Mouse (Mus musculus) neural tube, embryonic 14.5 days (tissue): ENCODE measurements around the gene Iqcd. TPM values are rescaled to one million over a fixed set of nuclear protein-coding genes. Genes with fewer than 3 reads are reported as not detected.
A peak's percentile ranks its signal among the peaks of the same experiment; 100 is the strongest.

Experiments used
- ATAC-seq: fragments of 200-750 bp; cut with Nextera tagmentation; 2 replicates; pipeline ENCODE4 v1.8.0; 2017; ENCODE audit warnings: low read depth, mild to moderate bottlenecking, moderate TSS enrichment, moderate library complexity
- H3K27ac ChIP-seq: fragments of 300-500 bp; sonication (generic); 2 replicates; pipeline ENCODE4 v1.5.1; 2014; ENCODE audit warnings: low read depth, mild to moderate bottlenecking, control low read depth, low read length, moderate library complexity, mixed read lengths
- H3K27me3 ChIP-seq: fragments of 300-500 bp; sonication (generic); 2 replicates; pipeline ENCODE4 v1.6.1; 2014; ENCODE audit warnings: low read length; ENCODE audit not compliant: control insufficient read depth, insufficient read depth
- H3K36me3 ChIP-seq: fragments of 300-500 bp; sonication (generic); 2 replicates; pipeline ENCODE4 v1.6.1; 2014; ENCODE audit warnings: low read length, mixed read lengths; ENCODE audit not compliant: control insufficient read depth, insufficient read depth
- H3K4me1 ChIP-seq: fragments of 300-500 bp; sonication (generic); 2 replicates; pipeline ENCODE4 v1.6.1; 2014; ENCODE audit warnings: low read length; ENCODE audit not compliant: control insufficient read depth, insufficient read depth
- H3K4me2 ChIP-seq: fragments of 300-500 bp; sonication (generic); 2 replicates; pipeline ENCODE4 v1.6.1; 2014; ENCODE audit warnings: mild to moderate bottlenecking, low read depth, low read length, control low read depth
- H3K4me3 ChIP-seq: fragments of 300-500 bp; sonication (generic); 2 replicates; pipeline ENCODE4 v1.5.1; 2014; ENCODE audit warnings: low read depth, low read length, control low read depth, mixed read lengths
- H3K9ac ChIP-seq: fragments of 300-500 bp; sonication (generic); replicated peaks from 2 replicates; pipeline ENCODE4 v1.6.1; 2014; ENCODE audit warnings: low read depth, mild to moderate bottlenecking, control low read depth, low read length, mixed read lengths
- H3K9me3 ChIP-seq: fragments of 300-500 bp; sonication (generic); 2 replicates; pipeline ENCODE4 v1.6.1; 2016; ENCODE audit warnings: low read length; ENCODE audit not compliant: control insufficient read depth
- WGBS: fragments of 180-500 bp; shearing (Covaris S2); extraction: QIAGEN DNeasy Blood & Tissue Kit; methylation state at CpG from one replicate; pipeline ENCODE4 v1.1.7; 2014; 5-methylcytosine and 5-hydroxymethylcytosine counted together
- polyA plus RNA-seq: library from polyadenylated mRNA; unstranded; fragments of >200 nt; fragmentation: Nextera tagmentation; extraction: Ambion mirVana; gene quantifications from 2 replicates; pipeline ENCODE4 v1.2.1, GENCODE M21; 2014

The Iqcd gene
- polyA plus RNA-seq, 1 experiment from 2014 or later = 1.3 TPM

DNA sequence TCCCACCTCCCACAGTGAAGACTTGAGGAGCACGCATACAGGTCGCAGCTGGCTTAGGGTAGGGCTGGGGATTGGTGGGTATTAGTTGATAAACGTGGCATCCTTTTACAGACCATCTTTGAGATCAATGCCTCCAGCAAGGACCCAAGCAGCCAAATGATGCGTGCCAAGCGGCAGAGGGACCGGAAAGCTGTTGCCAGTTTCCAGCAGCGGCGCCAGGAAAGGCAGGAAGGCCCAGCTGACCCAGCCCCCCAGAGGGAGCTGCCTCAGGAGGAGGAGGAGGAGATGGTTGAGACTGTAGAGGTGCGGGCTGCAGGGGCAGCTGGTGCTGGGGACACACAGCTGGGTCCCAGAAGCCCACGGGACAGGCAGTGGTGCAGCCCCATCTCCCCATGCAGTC lies 35.6 kb downstream of the Iqcd start:
- Histone ChIP-seq H3K4me2 (no peak overlapping the region), H3K4me3 (no peak overlapping the region), H3K27ac (no peak overlapping the region), H3K9me3 (no peaks in the 10 kb centered on the region), H3K4me1 (no peaks in the 10 kb centered on the region), H3K9ac (no peak overlapping the region), H3K27me3 (no peaks in the 10 kb centered on the region), H3K36me3 (peaks cover 49% of the 10 kb centered on the region; the same call in 1 of the 2 replicates)
- WGBS = 91% methylated on average over 10 of the region's 10 CpGs
- ATAC-seq = no peak

DNA sequence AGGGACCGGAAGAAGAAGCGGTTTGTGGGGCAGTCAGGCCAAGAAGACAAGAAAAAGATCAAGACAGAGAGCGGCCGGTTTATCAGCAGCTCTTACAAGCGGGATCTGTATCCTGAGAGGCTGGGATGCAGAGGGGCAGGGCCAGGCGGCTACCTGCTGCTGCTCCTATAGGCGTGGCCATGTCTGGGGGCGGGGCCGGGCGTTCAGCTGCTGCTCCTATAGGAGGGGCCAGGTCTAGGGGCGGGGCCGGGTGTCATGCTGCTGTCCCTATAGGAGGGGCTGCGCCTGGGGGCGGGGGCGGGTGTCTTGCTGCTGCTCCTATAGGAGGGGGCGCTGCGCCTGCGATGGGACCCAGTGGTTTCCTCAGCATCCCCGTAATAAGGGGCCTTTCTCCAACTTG lies 37.6 kb downstream of the Iqcd start:
- Histone ChIP-seq H3K27me3 (no peaks in the 10 kb centered on the region; the same call in none of the 2 replicates), H3K36me3 (peaks cover 44% of the 10 kb centered on the region; the same call in 1 of the 2 replicates), H3K27ac (no peak overlapping the region), H3K4me2 (no peak overlapping the region), H3K4me1 (no peaks in the 10 kb centered on the region), H3K9me3 (no peaks in the 10 kb centered on the region), H3K9ac (no peak overlapping the region), H3K4me3 (no peak overlapping the region)
- WGBS = 33% methylated on average over 19 of the region's 19 CpGs
- no peak for ATAC-seq

GRCm38 (mm10) chr5:120627515-120628300 lies 38.9 kb downstream of the Iqcd start:
- H3K9ac ChIP-seq = no peak overlapping the region
- ATAC-seq = no peak
- no peaks in the 10 kb centered on the region; the same call in none of the 2 replicates for H3K27me3 ChIP-seq
- no peak overlapping the region for H3K27ac ChIP-seq
- H3K36me3 ChIP-seq = peaks cover 37% of the 10 kb centered on the region; the same call in 1 of the 2 replicates
- H3K4me1 ChIP-seq = no peaks in the 10 kb centered on the region
- no peak overlapping the region for H3K4me2 ChIP-seq
- no peak overlapping the region for H3K4me3 ChIP-seq
- H3K9me3 ChIP-seq = no peaks in the 10 kb centered on the region
- 75% methylated on average over 15 of the region's 15 CpGs for WGBS

GRCm38 (mm10) chr5:120628624-120629023 lies 39.8 kb downstream of the Iqcd start:
- no peak overlapping the region for H3K4me2 ChIP-seq
- peaks cover 30% of the 10 kb centered on the region; the same call in 1 of the 2 replicates for H3K36me3 ChIP-seq
- no peak overlapping the region for H3K27ac ChIP-seq
- H3K4me3 ChIP-seq = no peak overlapping the region
- H3K9me3 ChIP-seq = no peaks in the 10 kb centered on the region
- no peaks in the 10 kb centered on the region; the same call in none of the 2 replicates for H3K27me3 ChIP-seq
- WGBS = 64% methylated on average over 7 of the region's 7 CpGs
- no peaks in the 10 kb centered on the region for H3K4me1 ChIP-seq
- no peak for ATAC-seq
- H3K9ac ChIP-seq = no peak overlapping the region

GRCm38 (mm10) chr5:120631128-120631527 lies 42.3 kb downstream of the Iqcd start:
- H3K4me2 ChIP-seq = peak overlapping the region; percentile 15
- no peak overlapping the region for H3K4me3 ChIP-seq
- H3K9me3 ChIP-seq = no peaks in the 10 kb centered on the region
- WGBS = 7% methylated on average over 29 of the region's 29 CpGs
- H3K27me3 ChIP-seq = no peaks in the 10 kb centered on the region; the same call in none of the 2 replicates
- H3K4me1 ChIP-seq = no peaks in the 10 kb centered on the region
- H3K27ac ChIP-seq = no peak overlapping the region
- no peak for ATAC-seq
- no peak overlapping the region for H3K9ac ChIP-seq
- H3K36me3 ChIP-seq = peaks cover 12% of the 10 kb centered on the region; the same call in 1 of the 2 replicates

DNA sequence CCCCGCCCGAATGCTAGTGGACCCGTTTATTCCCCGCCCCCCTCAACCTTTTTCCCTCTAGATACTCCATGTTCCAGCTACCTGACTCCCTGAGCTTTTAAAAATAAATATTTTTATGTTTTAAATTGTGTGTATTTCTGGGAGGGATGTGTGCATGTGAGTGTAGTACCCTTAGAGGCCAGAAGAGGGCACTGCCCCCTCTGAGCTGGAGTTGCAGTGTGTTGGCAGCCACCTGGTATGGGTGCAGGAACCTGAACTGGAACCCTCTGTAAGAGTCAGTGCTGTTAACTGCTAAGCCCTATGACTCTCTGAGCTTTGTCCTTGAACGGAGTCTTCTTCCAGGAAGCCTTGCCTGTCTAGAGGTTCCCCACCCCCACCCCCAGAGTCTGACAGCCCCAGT lies 43.1 kb downstream of the Iqcd start:
- Histone ChIP-seq H3K4me3 (no peak overlapping the region), H3K27me3 (no peaks in the 10 kb centered on the region; the same call in none of the 2 replicates), H3K4me1 (no peaks in the 10 kb centered on the region), H3K4me2 (no peak overlapping the region), H3K9ac (no peak overlapping the region), H3K9me3 (no peaks in the 10 kb centered on the region), H3K27ac (no peak overlapping the region), H3K36me3 (peaks cover 9% of the 10 kb centered on the region; the same call in 1 of the 2 replicates)
- ATAC-seq = no peak
- 93% methylated on average over 5 of the region's 5 CpGs for WGBS

DNA sequence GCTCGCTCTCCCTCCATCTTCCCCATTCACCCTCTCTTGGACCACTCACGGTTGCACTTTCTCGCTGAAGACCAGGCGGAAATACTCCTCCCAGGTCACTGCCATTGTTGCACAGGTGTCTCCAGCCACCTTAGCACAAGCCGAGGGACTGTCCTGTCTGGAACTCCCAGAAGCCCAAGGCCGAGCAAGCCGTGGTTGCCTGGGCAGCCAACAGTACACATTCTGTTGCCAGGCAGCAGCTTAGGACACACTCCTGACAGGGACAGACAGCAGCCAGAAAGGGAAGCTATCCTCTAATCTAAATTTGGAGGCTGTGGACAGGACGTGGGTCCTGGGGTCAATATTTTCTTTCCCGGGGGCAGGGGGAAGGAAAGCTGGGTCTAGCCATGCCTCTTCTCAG lies 45.3 kb downstream of the Iqcd start, which contains the start of gene Cfap73:
TSS of gene Cfap73 (minus strand) at position 105 of the 400 bp plus-strand sequence.
- Histone ChIP-seq H3K36me3 (no peaks in the 10 kb centered on the region), H3K9ac (no peak within 1 kb of the TSS), H3K4me2 (no peak within 1 kb of the TSS), H3K4me1 (no peaks in the 10 kb centered on the region), H3K4me3 (no peak within 1 kb of the TSS), H3K27ac (no peak within 1 kb of the TSS), H3K27me3 (no peaks in the 10 kb centered on the region; the same call in none of the 2 replicates), H3K9me3 (no peaks in the 10 kb centered on the region)
- ATAC-seq = no peak
- WGBS = 61% methylated on average over 9 of the region's 9 CpGs

DNA sequence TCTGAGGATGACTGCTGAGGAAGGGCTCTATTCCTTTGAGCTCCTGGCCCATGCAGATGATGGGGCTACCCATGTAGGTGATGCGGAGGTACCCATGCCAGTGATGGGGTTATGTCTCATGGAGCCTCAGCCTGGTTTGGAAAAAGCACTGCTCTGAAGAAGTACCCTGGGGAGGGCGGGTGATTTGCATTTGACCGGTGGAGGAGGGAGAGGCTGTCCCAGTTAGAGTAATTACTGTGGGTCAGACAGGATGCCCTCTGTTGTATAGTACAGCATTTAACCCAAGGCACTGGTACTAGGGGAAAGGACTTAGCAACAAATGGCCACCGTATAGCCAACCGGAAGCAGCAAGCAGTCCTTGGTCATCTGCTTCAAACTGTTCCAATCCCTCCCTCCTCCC lies 46.0 kb downstream of the Iqcd start:
- WGBS = 27% methylated on average over 5 of the region's 5 CpGs
- H3K36me3 ChIP-seq = no peaks in the 10 kb centered on the region
- no peaks in the 10 kb centered on the region for H3K9me3 ChIP-seq
- no peak for ATAC-seq
- H3K4me1 ChIP-seq = no peaks in the 10 kb centered on the region
- H3K27me3 ChIP-seq = no peaks in the 10 kb centered on the region; the same call in none of the 2 replicates
- no peak overlapping the region for H3K4me2 ChIP-seq
- no peak overlapping the region for H3K4me3 ChIP-seq
- H3K27ac ChIP-seq = no peak overlapping the region
- no peak overlapping the region for H3K9ac ChIP-seq

GRCm38 (mm10) chr5:120635633-120636032 lies 46.8 kb downstream of the Iqcd start:
- Histone ChIP-seq H3K27ac (no peak overlapping the region), H3K36me3 (no peaks in the 10 kb centered on the region), H3K4me2 (no peak overlapping the region), H3K9ac (no peak overlapping the region), H3K27me3 (no peaks in the 10 kb centered on the region), H3K9me3 (no peaks in the 10 kb centered on the region), H3K4me3 (no peak overlapping the region), H3K4me1 (no peaks in the 10 kb centered on the region)
- no peak for ATAC-seq
- WGBS = 82% methylated on average over 5 of the region's 5 CpGs
